Mouse (Mus musculus): ENCODE data around the gene Yars.
A peak's percentile ranks its signal among the peaks of the same experiment; 100 is the strongest.
"Not testable (repeated sequence)": the region's sequence is repeated elsewhere in the genome, so short reads cannot be mapped to it uniquely, and the experiment has no call there.

Yars gene

DNA sequence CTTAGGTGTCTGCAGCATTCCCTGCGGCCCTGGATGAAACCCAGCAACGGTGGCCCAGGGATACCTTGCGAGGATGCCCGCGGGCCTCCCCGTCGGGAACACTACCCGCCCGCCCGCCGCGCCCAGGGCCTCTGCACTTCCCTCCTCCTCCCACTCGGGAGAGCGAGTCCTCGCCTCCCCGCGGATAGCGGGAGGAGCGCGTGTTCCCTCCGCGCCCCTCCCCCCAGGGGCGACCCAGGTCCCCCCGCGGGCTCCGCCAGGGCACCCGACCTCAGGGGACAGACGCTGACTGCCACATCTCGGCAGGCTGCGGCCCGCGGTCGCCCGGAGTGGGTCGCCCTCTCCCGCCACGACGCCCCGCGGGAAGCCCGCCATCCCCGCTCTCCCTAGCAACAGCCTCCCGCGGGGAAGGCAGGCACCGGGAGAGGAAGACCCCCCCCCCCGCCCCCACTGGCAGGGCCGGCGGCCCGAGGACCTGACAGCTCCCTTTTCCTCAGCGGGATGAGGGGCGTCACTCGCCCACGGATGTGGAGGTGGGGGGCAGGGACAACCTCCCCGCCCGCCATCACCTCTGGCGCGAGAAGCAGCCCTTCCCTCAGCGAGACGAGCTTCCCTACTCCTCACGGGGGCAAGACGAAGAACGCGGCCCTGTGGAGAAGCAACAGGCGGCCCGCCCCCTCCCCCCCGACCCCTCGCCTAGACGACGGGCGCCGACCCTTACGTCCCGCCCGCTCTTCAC, 588 bp upstream of the Yars start:
- DNase-seq (ENCODE audit: extremely low read depth, low read depth), result no peak

DNA sequence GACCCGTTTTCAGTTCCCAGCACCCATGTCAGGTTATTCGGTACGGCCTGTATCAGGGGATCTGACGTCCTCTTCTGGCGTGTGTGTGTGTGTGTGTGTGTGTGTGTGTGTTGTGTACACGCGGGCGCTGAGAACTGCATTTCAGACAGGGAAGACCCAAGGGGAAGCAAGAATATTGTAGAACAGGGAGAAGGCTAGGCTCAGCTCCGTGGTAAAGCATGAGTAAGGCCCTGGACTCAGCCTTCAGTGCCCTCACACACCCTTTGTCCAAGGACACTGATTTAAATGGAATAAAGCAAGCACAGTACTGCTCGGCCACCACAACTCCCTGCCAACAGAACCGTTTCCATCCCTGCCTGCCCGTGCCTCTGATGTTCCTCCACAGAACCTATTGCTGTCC, 978 bp downstream of the Yars start:
- DNase-seq (ENCODE audit: extremely low read depth, low read depth), result peak; percentile 21

DNA sequence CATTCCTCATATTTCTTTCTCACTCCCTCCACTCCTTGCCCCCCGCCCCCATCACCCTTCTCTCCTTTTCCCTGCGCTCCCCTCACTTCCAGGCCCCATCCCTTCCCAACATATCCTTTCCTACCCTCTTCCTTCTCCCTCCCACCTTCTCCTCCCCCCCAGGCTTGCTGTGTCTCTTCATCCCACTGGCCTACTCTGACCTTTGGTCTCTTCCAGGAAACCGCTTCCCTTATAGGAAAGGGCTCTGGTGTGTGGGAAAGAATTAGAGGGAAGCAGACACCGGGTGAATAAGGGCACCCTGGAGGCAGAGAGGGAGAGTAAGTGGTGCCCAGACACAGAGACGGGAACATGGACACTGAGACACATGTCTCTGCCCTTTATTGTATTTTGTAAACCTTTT, 2.1 kb downstream of the Yars start:
- DNase-seq (ENCODE audit: extremely low read depth, low read depth), result no peak

DNA sequence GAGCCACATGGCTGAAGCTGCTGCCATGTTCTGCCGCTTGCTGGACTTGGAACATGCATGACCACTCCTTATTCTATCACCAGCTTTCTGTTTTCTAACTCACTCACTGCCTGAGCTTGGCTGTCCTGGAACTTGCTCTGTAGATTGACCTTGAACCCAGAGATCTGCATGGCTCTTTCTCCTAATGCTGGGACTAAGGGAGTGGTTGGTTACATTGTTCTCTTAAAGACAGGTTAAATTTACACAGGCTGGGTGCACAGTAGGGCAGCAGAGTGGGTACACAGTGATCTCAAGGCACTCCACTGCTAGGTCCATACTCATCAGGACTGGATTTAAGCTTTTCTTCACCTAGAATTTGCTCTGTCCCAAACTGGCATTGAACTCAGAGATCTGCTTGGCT, 4.7 kb downstream of the Yars start:
- DNase-seq (ENCODE audit: extremely low read depth, low read depth), result no peak

DNA sequence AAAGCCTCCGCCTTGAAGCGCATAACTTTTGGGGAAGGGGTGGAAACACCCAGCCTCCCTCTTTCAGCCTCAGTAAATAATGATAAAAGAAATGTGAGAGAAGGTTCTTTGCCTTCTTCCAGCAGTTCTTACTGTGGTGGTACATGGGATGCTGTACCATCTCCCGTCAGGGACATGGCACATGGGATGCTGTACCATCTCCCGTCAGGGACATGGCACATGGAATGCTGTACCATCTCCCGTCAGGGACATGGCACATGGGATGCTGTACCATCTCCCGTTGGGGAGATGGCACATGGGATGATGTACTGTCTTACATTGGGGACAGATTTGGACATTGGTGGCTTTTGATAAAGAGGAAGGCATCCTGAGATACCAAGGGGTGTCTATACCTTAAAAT, 8.0 kb downstream of the Yars start:
- DNase-seq (ENCODE audit: extremely low read depth, low read depth), result no peak

DNA sequence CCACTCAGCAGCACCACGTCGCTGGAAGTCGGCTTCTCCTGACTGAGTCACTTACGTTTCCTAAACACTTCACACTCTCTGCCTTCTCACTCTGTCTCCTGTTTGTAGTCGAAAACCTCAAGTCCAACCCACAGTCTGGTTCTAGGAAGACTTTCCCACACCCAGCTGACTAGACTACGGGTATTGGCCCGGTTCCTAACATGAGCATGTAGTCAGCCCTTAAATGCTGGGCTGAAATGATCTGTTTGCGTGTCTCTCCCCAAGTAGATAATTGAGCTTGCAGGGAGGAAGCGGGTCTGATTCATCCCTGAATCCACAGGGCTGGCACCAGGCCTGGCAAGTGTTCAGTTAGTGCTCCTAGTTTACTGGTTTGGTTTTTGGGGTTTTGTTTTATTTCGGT, 15.1 kb downstream of the Yars start:
- no peak for DNase-seq (ENCODE audit: extremely low read depth, low read depth)

DNA sequence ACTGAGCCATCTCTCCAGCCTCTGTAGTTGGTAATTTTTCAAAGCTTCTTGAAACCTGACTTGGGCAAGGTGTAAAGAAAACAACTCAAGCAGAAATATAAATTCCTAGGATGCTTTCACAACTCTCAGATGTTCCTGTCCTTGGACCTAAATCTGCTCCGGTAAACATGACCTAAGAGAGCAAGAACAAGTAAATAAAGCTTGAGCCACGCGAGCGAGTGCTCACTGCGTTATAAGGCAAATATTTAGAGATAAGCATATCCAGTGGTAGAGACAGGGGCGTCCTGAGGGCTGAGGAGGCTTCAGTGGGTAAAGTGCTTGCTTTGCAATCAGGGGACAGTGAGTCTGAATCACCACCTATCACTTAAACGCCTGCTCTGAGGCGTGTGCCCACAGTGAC, 17.2 kb downstream of the Yars start:
- DNase-seq (ENCODE audit: extremely low read depth, low read depth), result no peak

DNA sequence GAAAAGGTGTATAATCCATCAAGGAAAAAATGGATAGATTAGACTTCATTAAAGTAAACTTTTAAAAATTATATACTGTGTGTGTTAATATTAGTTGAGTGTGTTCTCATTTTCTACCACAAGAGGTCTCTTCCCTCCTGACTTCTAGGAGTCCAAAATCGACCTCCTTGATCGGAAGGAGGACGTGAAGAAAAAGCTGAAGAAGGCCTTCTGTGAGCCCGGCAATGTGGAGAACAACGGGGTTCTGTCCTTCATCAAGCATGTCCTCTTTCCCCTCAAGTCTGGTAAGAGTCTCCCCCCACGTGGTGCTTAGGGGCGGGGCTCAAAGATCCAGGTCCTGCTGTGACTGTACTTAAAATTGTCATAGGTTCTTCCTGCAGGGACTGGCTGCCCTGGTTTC, 19.9 kb downstream of the Yars start:
- DNase-seq (ENCODE audit: extremely low read depth, low read depth), result peak; percentile 18

DNA sequence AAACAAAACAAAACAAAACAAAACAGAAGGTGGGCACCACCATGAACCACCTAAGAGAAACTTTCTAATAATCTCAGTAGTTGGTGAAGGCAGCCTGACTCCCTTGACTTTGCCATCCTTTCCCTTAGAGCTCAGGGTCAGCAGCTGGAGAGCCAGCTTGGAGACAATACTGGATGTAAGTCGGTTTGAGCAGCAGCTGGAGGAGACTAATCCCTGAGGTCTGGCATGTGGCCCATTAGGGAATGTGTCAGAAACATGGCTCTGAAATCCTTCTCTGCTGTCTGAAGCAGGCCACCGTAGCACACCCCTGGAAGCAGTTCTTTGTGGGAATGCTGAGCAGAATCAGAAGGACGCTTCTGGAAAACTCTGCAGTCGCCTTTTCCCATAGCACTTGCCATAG, 21.9 kb downstream of the Yars start:
- no peak for DNase-seq (ENCODE audit: extremely low read depth, low read depth)

DNA sequence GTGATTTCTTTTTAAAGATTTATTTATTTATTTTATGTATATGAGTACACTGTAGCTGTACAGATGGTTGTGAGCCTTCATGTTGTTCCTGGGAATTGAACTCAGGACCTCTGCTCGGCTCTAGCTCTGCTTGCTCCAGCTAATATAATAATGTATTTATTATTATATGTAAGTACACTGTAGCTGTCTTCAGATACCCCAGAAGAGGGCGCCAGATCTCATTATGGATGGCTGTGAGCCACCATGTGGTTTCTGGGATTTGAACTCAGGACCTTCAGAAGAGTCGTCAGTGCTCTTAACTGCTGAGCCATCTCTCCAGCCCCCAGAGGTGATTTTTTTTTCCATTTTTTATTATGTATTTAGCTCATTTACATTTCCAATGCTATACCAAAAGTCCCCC, 22.9 kb downstream of the Yars start:
- DNase-seq (ENCODE audit: extremely low read depth, low read depth), result not testable (repeated sequence)

DNA sequence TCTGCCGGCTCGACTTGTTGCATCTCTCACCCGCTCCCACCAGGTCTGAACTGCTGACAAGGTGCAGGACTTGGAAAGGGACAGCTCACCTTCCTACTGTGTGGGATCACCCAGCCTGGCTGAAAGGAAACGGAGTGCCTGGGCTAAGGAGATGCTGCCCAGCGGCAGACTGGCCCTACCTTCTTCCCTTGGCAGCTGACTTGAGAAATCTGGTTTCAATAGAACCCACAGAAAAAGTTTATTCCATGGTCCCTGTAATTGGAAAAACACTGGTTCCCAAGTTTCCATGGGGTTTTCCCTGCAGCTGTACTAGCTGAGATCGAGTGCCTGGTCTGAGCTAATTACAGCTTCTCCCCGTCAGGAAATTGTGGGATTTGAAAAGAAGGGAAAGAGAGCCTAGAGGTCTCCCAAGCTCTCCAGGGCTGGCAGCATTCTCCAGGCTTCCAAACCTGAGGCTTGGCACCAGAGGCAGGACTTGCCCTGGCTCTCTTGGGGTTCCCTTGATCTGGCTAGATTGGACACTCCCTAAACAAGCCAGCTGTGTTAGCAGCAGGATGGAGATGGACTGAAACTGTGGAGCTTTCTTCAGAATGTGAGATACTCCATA, 29.1 kb downstream of the Yars start:
- no peak for DNase-seq (ENCODE audit: extremely low read depth, low read depth)

DNA sequence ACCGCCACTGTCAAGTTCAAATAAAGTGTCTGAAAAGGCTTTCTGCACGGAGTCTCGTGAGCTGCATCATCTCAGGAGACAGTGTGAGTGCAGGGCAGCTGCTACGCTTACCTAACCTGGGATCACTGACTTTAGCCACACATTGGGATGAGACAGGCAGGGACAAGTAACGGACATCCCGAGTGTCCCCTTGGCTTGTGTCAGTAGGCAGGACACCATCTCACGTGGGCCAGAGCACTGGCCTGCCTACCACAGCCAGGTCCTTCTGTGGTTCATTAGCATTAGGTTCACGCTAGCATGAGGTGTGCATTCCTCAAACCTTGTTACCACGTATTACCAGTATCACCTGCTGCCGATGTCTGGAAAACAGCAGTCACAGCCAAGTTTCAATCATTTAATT, 29.6 kb downstream of the Yars start:
- no peak for DNase-seq (ENCODE audit: extremely low read depth, low read depth)

DNA sequence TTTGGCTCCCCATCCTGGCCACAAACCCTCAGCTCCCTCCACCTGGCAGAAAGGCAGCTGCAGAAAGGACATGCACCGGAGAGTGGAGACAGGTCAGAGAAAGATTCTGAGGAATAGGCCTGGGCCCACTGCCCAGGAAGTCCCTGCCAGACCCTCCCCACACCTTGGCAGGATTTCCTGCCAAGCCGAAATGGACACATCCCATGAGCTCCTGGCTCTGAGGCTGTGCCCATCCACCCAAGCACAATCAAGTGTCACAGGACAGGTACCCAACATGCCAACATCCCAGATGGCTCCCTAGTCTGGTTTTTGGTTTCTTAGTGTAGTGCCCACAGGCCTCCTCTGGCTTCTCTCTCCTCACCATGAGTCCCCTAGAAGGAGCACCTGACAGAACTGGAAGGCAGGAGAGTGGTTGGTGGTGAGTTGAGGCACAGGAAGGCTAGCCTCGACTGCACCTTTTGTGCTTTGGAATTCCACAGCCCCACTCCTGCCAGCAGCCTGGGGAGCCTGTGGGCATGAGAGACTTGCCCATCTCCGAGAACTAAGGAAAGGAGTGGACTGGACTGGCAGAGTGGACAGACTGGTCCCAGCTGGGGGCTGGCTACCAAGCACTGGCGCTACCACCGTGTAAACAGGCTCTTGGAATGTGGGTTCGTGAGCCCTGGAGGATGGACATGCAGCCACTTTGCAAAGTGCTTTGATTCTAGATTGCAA, 31.0 kb downstream of the Yars start:
- no peak for DNase-seq (ENCODE audit: extremely low read depth, low read depth)

DNA sequence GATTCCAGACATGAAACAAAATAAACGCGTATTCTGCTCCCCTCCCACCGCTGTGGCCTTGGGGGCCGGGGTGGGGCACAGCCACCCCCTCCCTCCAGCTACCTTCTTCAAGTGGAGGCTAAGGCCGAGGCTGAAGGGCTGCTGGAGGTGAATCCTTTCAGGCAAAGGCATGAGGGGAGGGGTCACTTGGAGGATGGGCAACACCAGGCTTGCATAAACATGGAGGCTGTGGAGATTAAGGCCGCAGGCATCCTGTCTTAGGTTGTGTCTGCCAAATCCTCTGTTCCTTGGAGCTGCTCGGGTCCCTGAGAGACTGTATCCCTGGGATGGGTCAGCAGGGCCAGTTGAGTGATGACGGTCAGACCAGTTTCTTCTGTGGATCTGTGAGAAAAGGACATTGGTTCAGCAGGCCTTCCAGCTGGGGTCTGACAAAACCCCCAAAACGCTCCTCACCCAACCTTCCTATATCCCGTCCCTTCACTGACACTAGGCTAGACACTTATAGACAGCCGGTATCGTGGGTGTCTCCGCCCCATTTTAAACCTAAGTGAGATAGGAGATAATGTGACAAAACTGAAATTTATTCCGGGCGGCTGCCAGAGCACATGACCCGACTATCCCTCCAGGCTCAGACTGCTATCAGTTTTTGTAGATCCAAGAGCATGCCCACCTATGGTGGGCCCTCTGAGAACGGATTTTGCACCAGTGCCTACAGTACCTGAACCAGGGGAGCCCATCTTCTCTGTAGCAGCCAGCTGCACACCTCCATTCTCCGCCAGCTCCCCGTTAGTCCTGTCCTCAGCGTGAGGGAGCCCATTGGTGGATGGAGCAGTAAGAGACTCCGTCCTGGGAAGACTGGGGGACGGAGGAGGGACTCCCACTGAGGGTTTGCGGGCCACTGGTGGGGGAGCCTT, 31.8 kb downstream of the Yars start:
- DNase-seq (ENCODE audit: extremely low read depth, low read depth), result no peak

DNA sequence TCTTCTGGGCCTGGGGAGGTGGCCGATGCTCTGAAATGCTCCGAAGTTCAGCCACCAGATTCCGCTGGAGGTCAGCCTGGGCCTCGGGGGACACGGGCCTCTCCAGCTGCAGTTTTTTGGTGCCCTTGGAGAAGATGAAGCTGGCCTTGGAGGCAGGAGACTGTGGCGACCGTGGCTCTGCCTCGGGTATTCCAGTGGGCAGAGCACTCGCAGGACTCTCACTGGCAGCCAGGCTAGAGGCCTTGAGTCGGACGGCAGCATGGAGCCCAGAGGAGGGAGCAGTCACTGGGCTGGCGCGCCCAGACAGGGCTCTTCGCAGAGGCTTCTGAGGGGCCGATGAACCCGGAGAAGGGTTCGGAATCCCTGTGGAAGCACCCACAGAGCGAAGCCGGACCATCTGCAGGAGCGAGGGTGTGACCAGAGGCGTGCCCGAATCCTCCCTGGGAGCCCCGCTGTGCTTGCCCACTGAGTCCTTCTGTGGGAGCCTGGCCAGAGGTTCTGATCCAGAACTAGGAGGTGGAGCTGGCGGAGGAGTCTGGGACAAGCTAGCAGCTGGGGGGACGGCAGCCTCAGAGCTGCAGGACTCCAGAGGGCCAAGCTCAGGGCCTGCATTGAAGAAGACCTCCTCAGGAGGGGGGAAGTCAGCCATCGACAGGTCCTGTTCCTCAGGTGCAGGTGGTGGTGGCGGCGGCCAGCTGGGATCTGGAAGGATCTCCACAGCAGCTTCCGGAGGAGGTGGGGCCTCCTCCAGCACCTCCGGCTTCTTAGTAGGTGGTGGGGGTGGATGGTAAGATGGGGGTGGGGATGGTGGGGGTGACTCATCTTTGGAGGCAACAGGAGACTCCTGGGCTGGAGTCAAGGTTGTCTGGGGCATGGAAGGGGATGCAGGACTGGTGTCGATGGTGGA, 32.7 kb downstream of the Yars start:
- DNase-seq (ENCODE audit: extremely low read depth, low read depth), result no peak

DNA sequence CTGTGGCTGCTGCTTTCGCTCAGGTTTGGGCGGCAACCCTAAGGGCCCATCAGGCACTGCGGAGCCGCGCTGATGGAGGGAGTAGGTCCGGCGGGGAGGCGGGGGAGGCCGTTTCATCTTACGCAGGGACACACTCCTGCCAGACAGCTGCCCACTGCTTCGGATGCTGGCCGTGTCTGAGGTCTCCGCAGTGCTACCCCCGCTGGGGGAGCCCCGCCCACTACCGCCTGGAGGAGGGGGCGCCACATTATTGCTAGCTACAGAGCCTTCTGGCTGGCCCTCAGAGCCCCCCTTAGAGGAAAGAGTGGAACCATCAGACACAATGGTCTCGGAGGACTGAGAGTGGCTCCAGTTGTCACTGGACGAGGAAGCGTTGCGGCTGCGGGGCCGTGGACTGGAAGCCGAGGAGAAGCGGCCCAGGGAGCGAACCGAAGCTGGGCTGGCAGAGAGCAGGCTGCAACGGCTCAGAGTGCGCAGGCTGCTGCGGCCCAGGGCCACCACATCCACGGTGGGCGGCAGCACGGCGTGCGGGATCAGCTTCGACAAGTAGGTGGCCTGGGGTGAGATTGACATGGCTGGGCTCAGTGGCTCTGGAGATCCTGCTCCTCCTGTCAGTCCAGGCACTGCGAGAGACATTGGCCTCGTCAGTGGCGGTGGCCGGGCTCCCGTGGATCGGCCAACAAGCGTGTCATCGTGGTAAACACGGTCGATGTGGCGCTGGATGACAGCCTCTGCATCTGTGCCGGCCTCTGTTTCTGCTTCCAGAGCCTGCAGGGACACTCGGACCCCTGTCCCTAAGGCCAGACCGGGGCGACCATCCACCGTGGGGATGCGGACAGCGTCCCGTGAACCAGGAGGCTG, 34.1 kb downstream of the Yars start:
- DNase-seq (ENCODE audit: extremely low read depth, low read depth), result no peak

DNA sequence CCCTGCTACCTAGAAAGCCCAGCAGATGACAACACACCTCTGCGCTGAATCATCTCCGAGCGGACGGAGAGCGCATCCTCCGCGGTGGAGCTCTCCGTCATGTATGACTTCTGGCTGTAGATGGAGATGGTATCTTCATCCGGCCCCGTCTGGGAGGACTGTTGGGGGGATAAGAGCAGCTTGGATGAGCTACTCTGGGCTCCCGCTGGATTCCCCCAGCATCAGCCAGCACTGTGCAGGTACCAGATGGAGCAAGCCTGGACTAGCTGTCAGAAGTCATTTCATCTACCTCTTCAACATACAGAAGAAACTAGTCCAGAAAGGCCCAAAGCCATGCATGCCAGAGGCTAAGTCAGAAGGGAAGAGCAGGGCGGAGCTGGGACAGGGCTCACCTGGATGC, 35.8 kb downstream of the Yars start:
- no peak for DNase-seq (ENCODE audit: extremely low read depth, low read depth)

DNA sequence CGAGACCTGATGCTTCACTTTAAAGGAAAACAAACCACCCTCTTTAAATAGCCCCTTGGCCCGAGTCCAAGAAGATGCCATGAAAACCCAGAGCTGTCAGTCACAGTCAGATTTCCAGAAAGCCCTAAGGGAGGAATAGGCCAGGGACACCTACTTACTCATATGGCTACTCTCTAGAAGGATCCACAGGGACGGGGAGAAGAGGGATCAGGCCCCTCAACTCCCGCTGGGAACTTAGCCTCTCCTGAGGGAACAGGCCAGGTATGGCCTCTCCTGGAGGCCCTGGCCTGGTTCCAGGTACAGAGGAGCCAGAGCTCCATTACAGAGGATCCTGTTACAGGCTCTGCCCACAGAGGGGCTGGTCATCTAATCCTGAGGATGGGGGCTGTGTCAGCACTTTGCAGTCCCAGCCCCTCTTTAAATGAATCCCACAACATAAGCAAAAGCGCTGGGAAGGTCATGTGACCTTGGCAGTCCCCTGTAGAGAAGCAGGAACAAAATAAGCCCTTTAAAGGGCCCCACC, 36.9 kb downstream of the Yars start:
- no peak for DNase-seq (ENCODE audit: extremely low read depth, low read depth)

DNA sequence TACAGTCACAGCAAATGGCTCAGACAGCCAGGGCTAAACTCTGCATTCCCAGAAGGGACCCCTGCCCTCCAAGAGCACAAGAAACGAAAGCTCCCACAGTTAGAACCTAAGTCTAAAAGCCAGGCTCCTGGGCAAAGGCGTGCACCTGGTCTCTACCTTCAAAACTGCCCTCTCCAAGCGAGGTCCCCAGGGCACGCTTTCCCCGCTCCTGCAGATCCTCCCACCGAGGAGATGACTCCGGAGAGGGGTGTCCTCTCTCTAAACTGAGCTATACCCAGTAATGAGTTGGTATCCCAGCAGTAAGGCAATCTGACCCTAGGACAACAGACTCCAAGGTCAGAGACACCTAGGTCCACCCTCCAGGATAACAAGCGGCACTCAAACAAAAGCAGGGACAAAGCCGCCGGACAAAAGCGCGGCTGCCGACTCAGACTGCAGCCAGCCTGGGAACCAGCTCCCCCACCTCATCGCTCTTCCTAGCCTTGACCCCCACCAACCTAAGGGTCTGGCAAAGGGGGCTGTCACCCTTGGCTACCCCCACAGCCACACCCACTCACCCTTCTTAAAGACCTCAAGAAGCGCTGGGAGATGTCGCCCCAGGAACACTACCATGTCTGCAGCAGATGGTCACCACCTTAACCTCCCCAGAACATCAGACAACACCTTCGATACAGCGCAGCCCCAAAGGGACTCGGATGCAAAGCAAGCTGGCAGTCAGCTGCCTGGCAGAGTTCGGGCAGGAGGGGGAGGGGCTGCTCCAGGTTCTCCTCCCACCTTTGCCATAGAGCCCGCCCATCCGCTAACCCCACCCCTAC, 37.8 kb downstream of the Yars start:
- DNase-seq (ENCODE audit: extremely low read depth, low read depth), result no peak

Measured in MEL-GATA-1-ER (cell line).